Mouse (Mus musculus) forebrain, embryonic 10.5 days (tissue): ENCODE measurements at regions not wholly inside any gene's neighbourhood (a gene's known extent, or its start where the extent isn't known, plus 50 kb on each side); places are given as distances from the start of the nearest gene placed in this dataset.

Experiments used
- DNase-seq: peaks from one replicate; pipeline ENCODE4 v3.0.0-alpha.2; 2017; ENCODE audit warnings: low spot score; ENCODE audit errors: extremely low spot score
- H3K27ac ChIP-seq: fragments of 300-500 bp; sonication (generic); 2 replicates; pipeline ENCODE4 v1.5.1; 2016; ENCODE audit warnings: mild to moderate bottlenecking
- H3K27me3 ChIP-seq: fragments of 300-500 bp; sonication (generic); 2 replicates; pipeline ENCODE4 v1.6.1; 2016; ENCODE audit warnings: mild to moderate bottlenecking; ENCODE audit not compliant: poor library complexity, severe bottlenecking
- H3K36me3 ChIP-seq: fragments of 300-500 bp; sonication (generic); replicated peaks from 2 replicates; pipeline ENCODE4 v1.6.1; 2016; ENCODE audit warnings: mild to moderate bottlenecking, moderate library complexity
- H3K4me1 ChIP-seq: fragments of 300-500 bp; sonication (generic); 2 replicates; pipeline ENCODE4 v1.6.1; 2016
- H3K4me3 ChIP-seq: fragments of 300-500 bp; sonication (generic); 2 replicates; pipeline ENCODE4 v1.5.1; 2016; ENCODE audit warnings: mild to moderate bottlenecking, moderate library complexity
- H3K9me3 ChIP-seq: fragments of 300-500 bp; sonication (generic); 2 replicates; pipeline ENCODE4 v1.6.1; 2016; ENCODE audit warnings: mild to moderate bottlenecking, moderate library complexity
- WGBS: fragments of 180-500 bp; shearing (Covaris S2); methylation state at CpG from one replicate; pipeline ENCODE4 v1.1.7; 2016; 5-methylcytosine and 5-hydroxymethylcytosine counted together

DNA sequence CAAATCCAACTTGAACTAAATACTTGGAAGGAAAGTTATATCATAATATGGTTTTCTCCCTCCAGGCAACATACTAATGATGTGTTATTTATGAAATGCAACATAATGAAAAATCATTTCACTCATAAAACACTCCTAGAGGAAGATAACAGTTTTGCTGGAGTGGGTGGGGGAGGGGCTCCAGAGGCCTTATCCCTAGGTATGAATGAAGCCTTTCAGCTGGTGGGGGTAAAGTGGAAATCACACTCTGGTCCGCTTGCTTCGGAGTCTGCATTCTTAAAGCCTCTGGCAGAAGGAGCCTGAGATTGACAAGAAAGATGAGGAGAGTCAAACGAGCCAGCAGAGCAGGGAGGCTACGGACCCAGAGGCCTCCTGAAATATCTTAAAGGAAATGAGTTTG lies 219.5 kb upstream of the Map3k7 start:
- no peaks in the 10 kb centered on the region for H3K36me3 ChIP-seq
- H3K27ac ChIP-seq, result no peak overlapping the region
- no peak overlapping the region for H3K4me3 ChIP-seq
- H3K27me3 ChIP-seq, result no peaks in the 10 kb centered on the region
- no peak for DNase-seq
- WGBS, result 70% methylated on average over 4 of the region's 4 CpGs
- H3K9me3 ChIP-seq, result no peaks in the 10 kb centered on the region
- no peaks in the 10 kb centered on the region for H3K4me1 ChIP-seq

GRCm38 (mm10) chr4:31753677-31754312 lies 210.1 kb upstream of the Map3k7 start:
- Histone ChIP-seq H3K9me3 (no peaks in the 10 kb centered on the region), H3K4me1 (0 out of 2 replicates have a peak, but pooled peaks cover 3% of the 10 kb centered on the region), H3K36me3 (no peaks in the 10 kb centered on the region), H3K27ac (no peak overlapping the region), H3K27me3 (no peaks in the 10 kb centered on the region), H3K4me3 (no peak overlapping the region)
- DNase-seq, result no peak
- WGBS, result 92% methylated on average over 5 of the region's 5 CpGs

- H3K36me3 ChIP-seq, result no peaks in the 10 kb centered on the region
- H3K9me3 ChIP-seq, result no peaks in the 10 kb centered on the region
- H3K4me3 ChIP-seq, result no peak overlapping the region
- H3K27me3 ChIP-seq, result no peaks in the 10 kb centered on the region
- H3K4me1 ChIP-seq, result peaks cover 15% of the 10 kb centered on the region
- WGBS, result 30% methylated on average over 1 of the region's 1 CpGs
- H3K27ac ChIP-seq, result no peak overlapping the region
- no peak for DNase-seq
Observed at GRCm38 (mm10) chr4:31757126-31757525, 206.8 kb upstream of the Map3k7 start.

DNA sequence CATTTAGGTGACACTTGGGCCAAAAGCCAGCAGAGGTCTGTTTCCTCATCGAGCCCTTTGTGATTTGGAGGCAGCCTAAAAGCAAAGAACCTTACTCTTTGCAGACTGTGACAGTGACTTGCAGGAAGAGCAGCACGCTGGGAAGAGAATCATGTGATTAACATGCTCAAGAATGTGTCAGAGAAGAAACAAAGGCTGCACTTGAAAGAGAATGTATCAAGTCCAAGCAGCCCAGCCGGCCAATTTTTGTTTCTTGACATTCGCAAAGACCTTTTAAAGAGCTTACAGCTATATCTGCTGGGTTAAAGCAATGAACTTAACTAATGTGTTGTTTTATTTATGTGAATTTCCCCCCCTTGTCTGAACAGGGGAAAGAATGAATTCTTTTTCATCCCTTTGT lies 203.8 kb upstream of the Map3k7 start:
- no peak for DNase-seq
- WGBS, result 64% methylated on average over 4 of the region's 4 CpGs

GRCm38 (mm10) chr4:31762199-31762598 lies 201.7 kb upstream of the Map3k7 start:
- H3K36me3 ChIP-seq, result no peaks in the 10 kb centered on the region
- 79% methylated on average over 7 of the region's 7 CpGs for WGBS
- no peaks in the 10 kb centered on the region for H3K9me3 ChIP-seq
- H3K27ac ChIP-seq, result no peak overlapping the region
- H3K27me3 ChIP-seq, result no peaks in the 10 kb centered on the region
- peaks cover 13% of the 10 kb centered on the region for H3K4me1 ChIP-seq
- no peak overlapping the region for H3K4me3 ChIP-seq
- no peak for DNase-seq

More for the DNA sequence above, 203.8 kb upstream of the Map3k7 start:
- H3K27ac ChIP-seq, result no peak overlapping the region
- no peaks in the 10 kb centered on the region for H3K9me3 ChIP-seq
- H3K27me3 ChIP-seq, result no peaks in the 10 kb centered on the region
- H3K4me1 ChIP-seq, result peaks cover 16% of the 10 kb centered on the region
- no peak overlapping the region for H3K4me3 ChIP-seq
- no peaks in the 10 kb centered on the region for H3K36me3 ChIP-seq

GRCm38 (mm10) chr4:31768026-31768626 lies 195.8 kb upstream of the Map3k7 start:
- 91% methylated on average over 6 of the region's 6 CpGs for WGBS
- H3K9me3 ChIP-seq, result no peaks in the 10 kb centered on the region
- no peak overlapping the region for H3K4me3 ChIP-seq
- H3K36me3 ChIP-seq, result no peaks in the 10 kb centered on the region
- H3K4me1 ChIP-seq, result no peaks in the 10 kb centered on the region
- no peak for DNase-seq
- no peaks in the 10 kb centered on the region for H3K27me3 ChIP-seq
- no peak overlapping the region for H3K27ac ChIP-seq

- WGBS, result 85% methylated on average over 4 of the region's 4 CpGs
Observed at GRCm38 (mm10) chr4:31769325-31769724, 194.6 kb upstream of the Map3k7 start.

DNA sequence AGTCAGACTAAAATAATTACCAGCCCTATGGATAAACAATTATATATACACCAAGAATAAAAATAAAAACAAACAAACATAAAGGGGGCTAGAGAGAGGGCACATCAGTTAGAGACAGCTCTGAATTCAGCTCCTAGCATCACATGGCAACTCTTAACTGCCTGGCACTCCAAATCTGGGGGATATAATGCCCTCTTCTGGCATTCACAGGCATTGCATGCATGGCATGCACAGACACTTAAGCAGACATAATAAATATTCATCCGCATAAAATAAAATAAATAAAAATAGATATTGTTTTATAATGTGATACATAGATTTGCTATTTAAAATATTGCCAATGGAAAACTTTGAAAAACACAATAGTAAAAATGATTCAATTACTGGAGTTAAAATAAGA lies 177.6 kb upstream of the Map3k7 start:
- Histone ChIP-seq H3K36me3 (no peaks in the 10 kb centered on the region), H3K9me3 (no peaks in the 10 kb centered on the region), H3K27me3 (no peaks in the 10 kb centered on the region), H3K4me3 (no peak overlapping the region), H3K27ac (no peak overlapping the region), H3K4me1 (no peaks in the 10 kb centered on the region)
- DNase-seq, result no peak
- 81% methylated on average over 1 of the region's 1 CpGs for WGBS

More at GRCm38 (mm10) chr4:31769325-31769724, 194.6 kb upstream of the Map3k7 start:
- no peaks in the 10 kb centered on the region for H3K36me3 ChIP-seq
- no peaks in the 10 kb centered on the region for H3K27me3 ChIP-seq
- H3K27ac ChIP-seq, result no peak overlapping the region
- no peaks in the 10 kb centered on the region for H3K9me3 ChIP-seq
- no peak overlapping the region for H3K4me3 ChIP-seq
- no peaks in the 10 kb centered on the region for H3K4me1 ChIP-seq
- DNase-seq, result no peak

DNA sequence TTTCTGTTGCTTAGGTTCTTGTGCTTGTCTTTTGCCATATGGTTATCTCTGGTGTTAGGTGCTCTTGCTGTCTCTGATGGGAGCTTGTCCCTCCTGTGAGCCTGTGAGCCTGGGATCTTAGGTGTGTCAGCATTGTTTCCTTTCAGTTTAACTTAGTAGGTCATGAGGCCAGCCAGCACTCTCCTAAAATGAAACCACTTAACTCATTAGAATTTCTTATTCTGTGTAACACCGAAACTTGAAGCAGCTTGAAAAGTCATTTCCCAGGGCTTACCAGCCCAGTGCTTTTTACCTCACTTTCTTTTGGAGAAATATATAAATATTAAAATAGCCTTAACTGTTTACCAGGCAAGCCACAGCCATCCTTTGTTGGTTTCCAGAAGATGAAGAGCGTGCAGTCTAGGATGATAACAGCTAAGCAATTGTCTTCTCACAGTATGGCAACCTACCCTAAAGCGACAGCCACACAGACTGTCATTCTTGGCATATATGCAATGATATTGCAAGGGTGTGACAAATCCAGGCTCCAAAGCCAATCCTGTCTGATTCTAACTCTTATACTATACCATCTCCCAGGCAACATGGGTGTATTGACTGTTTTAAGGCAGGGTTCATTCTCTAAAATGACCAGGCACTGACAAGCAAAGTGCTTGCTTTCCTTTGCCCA lies 146.2 kb upstream of the Map3k7 start:
- no peak for DNase-seq
- 0 out of 2 replicates have a peak, but pooled peaks cover under 1% of the 10 kb centered on the region for H3K27me3 ChIP-seq
- WGBS, result 94% methylated on average over 3 of the region's 3 CpGs

GRCm38 (mm10) chr4:31819521-31820259 lies 144.2 kb upstream of the Map3k7 start:
- Histone ChIP-seq H3K36me3 (no peaks in the 10 kb centered on the region), H3K9me3 (no peaks in the 10 kb centered on the region), H3K4me3 (no peak overlapping the region), H3K4me1 (peaks cover 12% of the 10 kb centered on the region), H3K27me3 (peaks cover 8% of the 10 kb centered on the region; the same call in 1 of the 2 replicates), H3K27ac (no peak overlapping the region)
- DNase-seq, result no peak
- 89% methylated on average over 18 of the region's 18 CpGs for WGBS

More for the DNA sequence above, 146.2 kb upstream of the Map3k7 start:
- H3K9me3 ChIP-seq, result no peaks in the 10 kb centered on the region
- H3K36me3 ChIP-seq, result no peaks in the 10 kb centered on the region
- no peak overlapping the region for H3K27ac ChIP-seq
- H3K4me1 ChIP-seq, result no peaks in the 10 kb centered on the region
- no peak overlapping the region for H3K4me3 ChIP-seq

DNA sequence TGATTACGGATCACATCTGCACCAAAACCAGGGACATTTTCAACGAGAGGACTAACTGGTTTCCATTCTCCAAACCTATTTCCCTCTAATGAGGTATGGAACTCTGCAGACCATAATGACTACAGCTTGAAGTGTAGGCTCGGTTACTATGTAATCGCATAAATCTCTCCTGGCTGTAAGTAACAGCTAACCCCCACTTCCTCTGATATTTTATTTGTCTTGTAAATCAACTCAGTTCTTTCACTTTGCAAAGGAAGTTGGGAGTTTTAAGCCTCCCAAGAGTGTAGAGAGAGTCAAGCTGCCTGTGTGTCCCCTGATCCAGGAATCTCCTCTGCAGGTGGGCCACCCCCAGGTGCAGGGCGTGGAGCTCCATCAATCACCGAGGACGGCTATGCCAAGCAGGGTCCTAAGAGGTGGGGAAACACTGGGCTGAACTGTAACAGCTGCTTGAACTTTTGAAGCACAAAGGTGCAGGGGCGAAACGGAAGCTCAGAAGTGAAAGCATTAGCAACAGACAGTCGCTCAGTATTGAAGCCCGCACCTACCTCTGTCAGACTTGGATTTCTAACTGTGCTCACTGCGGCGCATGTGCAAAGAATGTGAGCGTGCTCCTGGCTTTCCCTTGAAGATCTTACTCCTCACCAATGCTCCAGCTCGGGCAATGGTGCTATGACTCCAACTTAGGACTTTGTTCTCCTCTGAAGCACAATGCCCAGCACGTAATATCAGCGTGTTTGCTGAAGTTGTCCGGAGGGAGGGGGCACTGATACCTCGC lies 140.1 kb upstream of the Map3k7 start:
- Histone ChIP-seq H3K27ac (no peak overlapping the region), H3K4me1 (peaks cover 33% of the 10 kb centered on the region), H3K4me3 (no peak overlapping the region), H3K9me3 (no peaks in the 10 kb centered on the region), H3K36me3 (no peaks in the 10 kb centered on the region), H3K27me3 (peaks cover 8% of the 10 kb centered on the region; the same call in 1 of the 2 replicates)
- 63% methylated on average over 19 of the region's 19 CpGs for WGBS
- no peak for DNase-seq
